Mouse (Mus musculus) monocyte, adult 2 months (primary cell): Measurements from ENCODE around the gene Pkd1l1.

Experiments used
- DNase-seq, 2 experiments: peaks; one replicate each; pipeline ENCODE4 v3.0.0; 2022; ENCODE audit warnings: low spot score in 2 of 2, low read depth in 1 of 2

Gene Pkd1l1

DNA sequence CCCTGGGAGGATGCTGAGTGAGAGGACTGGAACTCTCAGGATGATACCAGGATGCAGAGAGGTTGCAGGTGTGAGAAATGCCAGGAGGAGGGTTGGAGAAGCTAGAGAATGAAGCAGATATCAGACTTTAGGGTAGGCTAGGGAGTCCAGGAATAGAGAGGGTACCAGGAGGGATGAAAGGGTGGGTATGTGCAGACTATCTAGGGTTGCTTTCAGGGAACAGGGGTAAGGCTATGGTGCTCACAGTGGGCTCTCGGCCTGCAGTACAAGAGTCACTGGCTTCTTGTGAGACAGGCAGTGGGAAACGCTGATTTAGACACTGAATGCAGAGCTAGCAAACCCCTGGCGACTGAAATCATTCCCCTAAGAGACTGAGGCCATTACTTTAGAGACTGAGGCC is at the start of gene Pkd1l1:
Pkd1l1 (minus strand) TSS at position 101 of the 400 bp plus-strand sequence.
- no peak for DNase-seq

GRCm38 (mm10) chr11:9020207-9020606 is 47.1 kb upstream of the Pkd1l1 start:
- DNase-seq: no peak

DNA sequence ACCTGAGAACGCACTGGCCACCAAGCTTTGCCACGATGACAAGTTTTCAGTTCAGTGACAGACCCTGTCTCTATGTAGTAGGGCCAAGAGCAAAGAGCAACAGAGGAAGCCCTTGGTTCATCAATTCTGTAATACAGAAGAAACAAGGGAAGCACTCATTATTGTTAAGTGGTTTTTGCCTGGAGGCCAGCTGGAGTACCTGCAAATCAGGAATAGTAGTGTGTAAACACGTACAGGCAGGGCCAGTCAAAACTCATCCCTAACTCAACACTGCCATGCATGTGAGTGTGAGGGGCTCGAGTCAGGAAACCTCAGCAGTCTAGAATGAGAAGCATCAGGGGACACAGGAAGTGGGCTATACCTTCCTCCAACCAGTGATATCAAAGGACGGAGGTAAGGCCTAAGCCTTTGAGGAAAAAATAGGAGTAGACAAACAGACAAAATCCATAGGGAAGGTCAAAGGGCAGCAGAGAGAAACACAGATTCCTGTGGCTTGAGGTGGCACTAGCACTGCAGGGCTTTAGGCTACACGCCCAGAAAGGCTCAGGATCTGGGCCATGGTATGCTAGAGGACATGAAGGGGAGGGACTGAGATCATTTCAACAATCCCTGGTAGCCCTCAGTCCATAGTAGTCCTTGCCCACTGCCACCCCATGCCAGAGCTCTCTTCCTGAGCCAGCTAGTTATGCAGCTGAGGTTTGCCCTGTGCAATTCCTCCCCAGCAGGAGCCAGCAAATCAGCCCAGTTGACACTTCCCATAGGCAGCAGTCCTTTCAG is 45.6 kb upstream of the Pkd1l1 start:
- DNase-seq: no peak

GRCm38 (mm10) chr11:9014740-9015139 is 41.7 kb upstream of the Pkd1l1 start:
- DNase-seq: no peak

DNA sequence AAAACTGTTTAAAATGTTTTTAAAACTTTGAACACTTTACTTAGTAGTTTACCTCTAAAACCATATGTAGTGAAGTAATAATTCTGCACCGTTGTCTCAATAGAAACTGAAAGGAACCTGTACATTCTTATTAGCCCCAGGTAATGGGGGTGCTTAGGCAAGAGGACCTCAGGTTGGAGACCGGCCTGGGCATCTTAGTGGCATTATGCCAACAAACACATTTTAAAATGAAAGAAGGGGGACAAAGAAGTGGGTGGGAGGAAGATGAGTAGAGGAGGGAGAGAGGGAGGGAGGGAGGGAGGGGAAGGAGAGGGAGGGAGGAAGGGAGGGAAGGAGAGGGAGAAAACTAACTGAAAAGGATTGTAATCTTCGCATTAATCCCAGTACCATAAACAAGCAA is 38.3 kb upstream of the Pkd1l1 start:
- DNase-seq: no peak

- DNase-seq: peak; percentile 51 to 56
These were observed 37.8 kb upstream of the Pkd1l1 start, which contains the start of gene Hus1 for GRCm38 (mm10) chr11:9010853-9011339. Hus1 (minus strand) TSS chr11:9011191.

GRCm38 (mm10) chr11:9010416-9010815 is 37.4 kb upstream of the Pkd1l1 start:
- peak in 1 of 2 experiments; percentile 9 for DNase-seq

GRCm38 (mm10) chr11:9008761-9009160 is 35.7 kb upstream of the Pkd1l1 start:
- DNase-seq: no peak

- no peak for DNase-seq
These were observed 15.0 kb upstream of the Pkd1l1 start for GRCm38 (mm10) chr11:8988084-8988483.

DNA sequence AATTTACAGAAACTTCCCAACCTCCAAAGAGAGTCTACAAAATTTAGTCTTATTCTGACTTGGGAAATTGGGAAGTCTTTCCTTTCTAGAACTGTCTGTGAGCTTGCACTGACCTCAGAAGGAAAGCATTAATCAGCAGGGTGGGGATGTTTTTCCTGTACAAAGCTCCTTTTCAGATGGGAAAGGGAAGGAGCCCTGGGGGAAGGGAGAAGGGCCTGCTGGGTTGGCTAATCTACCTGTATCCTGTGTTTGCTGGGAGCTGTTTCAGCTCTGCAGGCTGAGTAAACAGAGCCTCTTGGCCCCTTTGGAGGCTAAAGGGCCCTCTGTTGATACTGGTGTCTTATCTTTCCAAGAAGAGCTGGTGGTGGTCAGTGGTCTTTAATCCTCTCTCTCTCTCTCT is 13.0 kb upstream of the Pkd1l1 start:
- DNase-seq: no peak

DNA sequence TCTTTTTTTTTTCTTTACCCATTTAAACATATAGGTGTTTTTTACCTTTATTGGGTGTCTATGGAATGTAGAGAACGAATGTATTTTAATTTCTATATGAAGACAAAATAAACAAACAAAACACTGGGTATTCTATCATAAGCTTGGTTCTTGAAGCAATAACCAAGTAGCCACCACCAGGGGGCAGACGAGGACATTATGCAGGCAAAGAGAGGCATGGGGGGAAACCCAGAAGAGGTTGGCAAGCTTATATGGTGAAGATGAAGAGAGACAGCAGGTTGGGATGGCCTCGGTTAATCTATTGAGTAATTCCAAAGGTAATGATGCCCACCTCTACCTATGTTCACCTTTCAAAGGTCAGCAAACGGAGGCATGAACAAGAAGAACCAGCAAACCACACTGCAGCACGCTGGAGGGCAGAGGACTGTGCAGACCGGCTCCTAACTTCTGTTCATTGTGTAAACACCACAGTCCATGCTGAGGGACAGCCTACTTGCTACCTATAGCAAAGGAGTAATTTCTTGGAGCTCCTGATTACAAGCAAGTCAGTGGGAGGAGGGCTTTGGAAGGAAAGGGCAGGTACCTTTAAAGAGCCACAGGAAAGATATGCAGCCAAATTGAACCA is 10.3 kb upstream of the Pkd1l1 start:
- peak; percentile 3 to 22 for DNase-seq

DNA sequence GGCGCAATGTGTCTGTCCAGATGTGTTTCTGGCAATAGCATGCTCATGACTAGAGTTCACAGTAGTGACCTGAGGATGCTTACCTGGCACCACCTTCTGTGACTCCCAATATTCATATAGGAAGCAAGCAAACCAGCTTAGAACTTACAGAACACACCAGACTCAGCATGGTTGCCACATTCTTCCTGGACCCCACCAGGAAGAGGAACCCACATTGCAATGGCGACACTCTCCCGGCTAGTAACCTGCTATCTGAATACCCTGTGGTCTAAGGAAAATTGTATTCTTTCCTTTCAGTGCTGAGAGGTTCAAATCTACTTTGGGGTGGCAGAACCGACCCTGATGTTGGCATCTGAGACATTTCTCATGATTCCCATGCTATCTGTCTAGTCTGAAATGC is 5.1 kb upstream of the Pkd1l1 start:
- DNase-seq: no peak

DNA sequence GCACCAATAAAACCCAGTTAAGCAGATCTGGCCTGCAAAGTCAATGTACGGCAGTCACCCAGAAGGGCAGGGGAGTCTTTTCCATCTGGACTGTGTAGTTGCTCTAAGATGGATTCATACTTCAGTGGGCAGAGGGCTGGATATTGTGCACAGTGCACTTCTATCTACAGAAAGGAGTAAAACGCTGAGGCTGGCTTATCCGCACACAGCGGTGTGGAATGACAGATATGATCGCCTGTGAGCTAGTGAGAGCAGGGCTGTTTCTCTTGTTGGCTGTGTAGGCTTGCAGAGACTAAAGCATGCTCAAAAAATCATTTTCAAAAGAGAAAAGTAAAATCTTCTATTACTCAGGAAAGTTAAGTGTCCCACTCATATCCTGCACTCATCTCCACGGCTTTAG is 973 bp downstream of the Pkd1l1 start:
- no peak for DNase-seq

- DNase-seq: no peak
These were observed 2.6 kb downstream of the Pkd1l1 start for GRCm38 (mm10) chr11:8970509-8970908.

GRCm38 (mm10) chr11:8968094-8968493 is 5.0 kb downstream of the Pkd1l1 start:
- no peak for DNase-seq

DNA sequence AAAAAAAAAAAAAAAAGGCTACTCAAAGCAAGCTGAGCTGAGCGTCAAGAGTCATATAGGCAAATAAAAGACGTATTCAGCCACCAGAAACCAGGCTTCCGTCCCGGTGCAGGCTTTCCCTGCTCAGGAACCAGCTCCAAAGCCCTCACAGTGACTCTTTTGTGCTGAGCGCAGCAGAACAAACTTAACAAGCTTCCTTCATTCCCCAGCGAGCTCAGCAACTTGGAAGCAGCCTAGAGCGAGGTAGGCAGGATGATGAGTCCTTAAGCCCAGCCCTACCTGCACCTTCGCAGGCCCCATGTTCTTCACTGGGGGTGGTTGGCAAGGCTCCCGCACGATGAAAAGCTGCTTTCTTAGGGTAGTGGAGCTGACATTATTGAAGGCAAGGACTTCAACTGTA is 14.5 kb downstream of the Pkd1l1 start:
- DNase-seq: no peak

GRCm38 (mm10) chr11:8958108-8958507 is 15.0 kb downstream of the Pkd1l1 start:
- DNase-seq: no peak

- no peak for DNase-seq
These were observed 16.0 kb downstream of the Pkd1l1 start for GRCm38 (mm10) chr11:8957023-8957422.

DNA sequence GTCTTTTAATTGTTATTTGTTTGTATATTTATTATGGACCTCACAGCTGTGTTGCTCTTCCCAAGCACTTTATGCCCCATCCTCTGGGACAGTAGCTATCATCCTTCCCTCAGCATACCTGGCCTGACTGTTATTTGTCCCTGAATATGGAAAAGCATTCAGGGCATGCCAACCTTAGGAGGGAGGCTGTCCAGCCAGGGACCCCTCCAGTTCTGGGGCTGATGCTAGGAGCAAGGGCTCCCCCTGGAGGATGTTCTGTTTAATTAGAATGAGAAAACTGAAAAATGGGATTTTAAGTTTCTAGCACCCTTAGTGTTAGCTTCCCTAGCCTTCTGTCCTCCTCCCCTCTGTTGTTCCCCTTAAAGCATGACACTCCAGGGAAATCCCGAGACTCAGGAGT is 17.4 kb downstream of the Pkd1l1 start:
- DNase-seq: no peak

- DNase-seq: no peak
These were observed 23.2 kb downstream of the Pkd1l1 start for GRCm38 (mm10) chr11:8949765-8950430.

DNA sequence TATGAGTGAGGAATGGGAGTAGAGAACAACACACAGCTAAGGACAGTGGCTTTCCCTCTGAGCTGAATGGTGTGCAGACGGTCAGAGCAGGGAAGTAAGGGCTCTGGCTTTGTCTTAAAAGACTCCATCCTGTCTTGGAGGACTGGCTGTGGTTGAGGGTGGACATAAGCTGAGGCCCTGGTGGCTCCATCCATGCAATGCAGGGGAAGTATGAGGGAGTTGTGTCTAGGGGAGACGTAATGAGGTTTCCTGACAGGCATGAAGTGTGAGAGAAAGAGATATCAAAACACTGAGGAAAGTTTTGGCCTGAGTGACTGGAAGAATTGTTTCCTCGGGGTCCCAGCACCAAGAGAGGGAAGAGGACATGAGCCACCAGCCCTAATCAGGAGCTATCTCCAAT is 24.2 kb downstream of the Pkd1l1 start:
- DNase-seq: no peak

DNA sequence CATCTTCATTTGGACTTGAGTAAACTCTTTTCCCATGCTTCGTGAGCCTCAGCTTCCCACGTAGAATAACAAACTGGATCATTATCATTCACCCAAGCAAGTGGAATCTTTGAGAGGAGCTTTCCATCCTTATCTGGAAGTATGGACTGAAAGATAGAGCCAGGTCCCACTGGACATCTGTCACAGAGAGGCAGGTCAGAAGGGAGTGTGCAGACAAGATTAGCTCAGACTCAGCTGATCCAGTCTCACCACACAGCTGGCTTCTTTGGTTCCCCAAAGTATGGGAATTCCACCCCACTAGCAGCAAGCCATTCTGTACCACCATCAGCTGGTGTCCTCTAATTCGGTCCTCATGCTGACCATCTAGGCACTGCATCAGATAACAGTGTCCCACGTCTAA is 29.0 kb downstream of the Pkd1l1 start:
- DNase-seq: no peak
